Mouse (Mus musculus) hindbrain, postnatal 0 days (tissue): Measurements from ENCODE around the gene E030018B13Rik. TPM values are rescaled to one million over a fixed set of nuclear protein-coding genes. Genes with fewer than 3 reads are reported as not detected.

Source experiments
- ATAC-seq: fragments of 200-750 bp; cut with Nextera tagmentation; 2 replicates; pipeline ENCODE4 v1.8.0; 2017; ENCODE audit warnings: mild to moderate bottlenecking, moderate TSS enrichment, moderate library complexity
- DNase-seq: peaks from one replicate; pipeline ENCODE4 v3.0.0-alpha.2; 2015; ENCODE audit warnings: low spot score
- H3K27ac ChIP-seq: fragments of 300-500 bp; sonication (generic); 2 replicates; pipeline ENCODE4 v1.5.1; 2014; ENCODE audit warnings: mild to moderate bottlenecking
- H3K27me3 ChIP-seq: fragments of 300-500 bp; sonication (generic); 2 replicates; pipeline ENCODE4 v1.6.1; 2014; ENCODE audit warnings: low read length, mixed read lengths; ENCODE audit not compliant: insufficient read depth
- H3K36me3 ChIP-seq: fragments of 300-500 bp; sonication (generic); 2 replicates; pipeline ENCODE4 v1.6.1; 2014; ENCODE audit warnings: low read length, mixed read lengths; ENCODE audit not compliant: insufficient read depth
- H3K4me1 ChIP-seq: fragments of 300-500 bp; sonication (generic); 2 replicates; pipeline ENCODE4 v1.6.1; 2014; ENCODE audit warnings: antibody characterized with exemption, low read length, mixed read lengths; ENCODE audit not compliant: insufficient read depth
- H3K4me2 ChIP-seq: fragments of 300-500 bp; sonication (generic); 2 replicates; pipeline ENCODE4 v1.6.1; 2014; ENCODE audit warnings: low read depth, mild to moderate bottlenecking, low read length, moderate library complexity, mixed read lengths
- H3K4me3 ChIP-seq: fragments of 300-500 bp; sonication (generic); 2 replicates; pipeline ENCODE4 v1.5.1; 2014; ENCODE audit warnings: low read length
- H3K9ac ChIP-seq: fragments of 300-500 bp; sonication (generic); replicated peaks from 2 replicates; pipeline ENCODE4 v1.6.1; 2014; ENCODE audit warnings: mild to moderate bottlenecking, low read length, moderate library complexity, mixed read lengths
- H3K9me3 ChIP-seq: fragments of 300-500 bp; sonication (generic); 2 replicates; pipeline ENCODE4 v1.6.1; 2016; ENCODE audit warnings: low read length, mixed read lengths
- CTCF ChIP-seq: IDR thresholded peaks from 2 replicates; pipeline ENCODE4 v1.5.1; 2016; ENCODE audit warnings: antibody characterized with exemption, control low read depth, low read depth
- WGBS: fragments of 180-500 bp; shearing (Covaris S2); extraction: QIAGEN DNeasy Blood & Tissue Kit; methylation state at CpG from one replicate; pipeline ENCODE4 v1.1.7; 2014; 5-methylcytosine and 5-hydroxymethylcytosine counted together
- polyA plus RNA-seq: library from polyadenylated mRNA; unstranded; fragments of >200 nt; fragmentation: Nextera tagmentation; extraction: Ambion mirVana; gene quantifications from 2 replicates; pipeline ENCODE4 v1.2.1, GENCODE M21; 2015
- total RNA-seq: library from RNA; depleted of rRNA; stranded (reverse); fragments of >200 nt; gene quantifications from 2 replicates; pipeline ENCODE4 v1.2.3, GENCODE M21; 2014

Gene E030018B13Rik
- total and polyA plus RNA-seq, 2 experiments from 2014 or later = not detected

DNA sequence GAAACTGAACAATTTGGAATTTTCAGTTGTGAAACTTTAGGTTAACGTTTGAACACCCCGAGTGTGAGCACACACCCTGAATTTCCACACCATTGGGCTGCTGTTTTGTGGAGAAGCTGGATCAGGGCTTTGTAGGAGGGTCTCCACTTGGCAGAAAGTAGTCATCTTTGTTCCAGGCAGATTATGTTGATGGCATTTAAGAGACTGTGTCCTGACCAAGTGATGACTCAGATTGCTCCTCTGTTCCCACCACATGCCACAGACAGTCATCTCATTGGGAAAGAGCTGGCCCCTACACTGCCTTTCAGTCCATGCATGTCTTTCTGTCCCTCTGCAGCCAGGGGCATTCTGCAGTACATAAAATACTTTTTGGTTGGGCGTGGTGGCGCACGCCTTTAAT, 23.7 kb downstream of the E030018B13Rik start:
- Histone ChIP-seq H3K27me3 (no peaks in the 10 kb centered on the region), H3K4me3 (no peak overlapping the region), H3K9me3 (no peaks in the 10 kb centered on the region), H3K36me3 (no peaks in the 10 kb centered on the region), H3K9ac (no peak overlapping the region), H3K4me2 (no peak overlapping the region), H3K4me1 (peaks cover 15% of the 10 kb centered on the region), H3K27ac (peak overlapping the region; percentile 96; the same call in 1 of the 2 replicates)
- DNase-seq (no peak), ATAC-seq (no peak)
- no peak for TF ChIP-seq CTCF
- WGBS = 90% methylated on average over 5 of the region's 5 CpGs

DNA sequence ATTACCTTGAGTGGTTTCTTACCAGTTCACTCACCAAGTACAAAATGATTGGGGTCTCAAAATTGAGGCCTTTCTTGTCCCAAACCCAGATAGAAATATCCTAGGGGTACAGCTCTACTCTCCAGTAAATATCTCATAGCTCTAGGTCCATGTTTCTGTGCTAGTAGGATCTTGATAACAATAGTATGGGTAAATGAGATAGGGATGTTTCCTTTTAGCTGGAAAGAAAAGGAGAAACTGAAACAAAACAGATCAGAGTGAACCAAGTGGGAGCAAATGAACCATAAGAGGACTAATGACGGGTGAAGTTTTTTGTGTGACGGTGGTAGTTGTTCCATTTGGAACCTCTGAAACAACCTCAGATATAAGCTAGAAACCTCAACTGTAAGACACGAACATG, 24.4 kb downstream of the E030018B13Rik start:
- 82% methylated on average over 3 of the region's 3 CpGs for WGBS
- no peaks in the 10 kb centered on the region for H3K9me3 ChIP-seq
- no peaks in the 10 kb centered on the region for H3K27me3 ChIP-seq
- no peak overlapping the region for H3K4me3 ChIP-seq
- no peak for TF ChIP-seq CTCF
- H3K4me1 ChIP-seq = peaks cover 8% of the 10 kb centered on the region
- no peak overlapping the region for H3K4me2 ChIP-seq
- H3K36me3 ChIP-seq = no peaks in the 10 kb centered on the region
- DNase-seq (no peak), ATAC-seq (no peak)
- H3K27ac ChIP-seq = no peak overlapping the region
- H3K9ac ChIP-seq = no peak overlapping the region

GRCm38 (mm10) chr7:63941501-63941900, 24.8 kb downstream of the E030018B13Rik start:
- no peak for TF ChIP-seq CTCF
- no peak for ATAC-seq
- H3K4me1 ChIP-seq = peaks cover 6% of the 10 kb centered on the region
- 86% methylated on average over 4 of the region's 4 CpGs for WGBS
- no peak overlapping the region for H3K4me3 ChIP-seq
- H3K4me2 ChIP-seq = no peak overlapping the region
- no peaks in the 10 kb centered on the region for H3K27me3 ChIP-seq
- H3K36me3 ChIP-seq = no peaks in the 10 kb centered on the region
- no peak for DNase-seq
- H3K9ac ChIP-seq = no peak overlapping the region
- no peak overlapping the region for H3K27ac ChIP-seq
- H3K9me3 ChIP-seq = no peaks in the 10 kb centered on the region

- peaks cover 6% of the 10 kb centered on the region for H3K4me1 ChIP-seq
- no peak overlapping the region for H3K27ac ChIP-seq
- H3K9me3 ChIP-seq = no peaks in the 10 kb centered on the region
- no peak for ATAC-seq
- H3K36me3 ChIP-seq = no peaks in the 10 kb centered on the region
- H3K27me3 ChIP-seq = no peaks in the 10 kb centered on the region
- no peak for DNase-seq
- TF ChIP-seq CTCF = no peak
- no peak overlapping the region for H3K4me2 ChIP-seq
- whole genome bisulfite sequencing = 31% methylated on average over 2 of the region's 2 CpGs
- H3K9ac ChIP-seq = no peak overlapping the region
- H3K4me3 ChIP-seq = no peak overlapping the region
Observed at GRCm38 (mm10) chr7:63943946-63944345, 27.3 kb downstream of the E030018B13Rik start.

- WGBS = 53% methylated on average over 11 of the region's 11 CpGs
- no peaks in the 10 kb centered on the region for H3K36me3 ChIP-seq
- H3K4me1 ChIP-seq = no peaks in the 10 kb centered on the region
- no peak overlapping the region for H3K9ac ChIP-seq
- H3K4me3 ChIP-seq = no peak overlapping the region
- no peaks in the 10 kb centered on the region for H3K9me3 ChIP-seq
- ATAC-seq (no peak), DNase-seq (no peak)
- no peak for TF ChIP-seq CTCF
- no peaks in the 10 kb centered on the region for H3K27me3 ChIP-seq
- no peak overlapping the region for H3K4me2 ChIP-seq
- H3K27ac ChIP-seq = no peak overlapping the region
Observed at GRCm38 (mm10) chr7:63947514-63948487, 31.1 kb downstream of the E030018B13Rik start.

GRCm38 (mm10) chr7:63949176-63949575, 32.5 kb downstream of the E030018B13Rik start:
- Histone ChIP-seq H3K9ac (no peak overlapping the region), H3K4me2 (no peak overlapping the region), H3K4me1 (no peaks in the 10 kb centered on the region), H3K36me3 (no peaks in the 10 kb centered on the region), H3K27me3 (no peaks in the 10 kb centered on the region), H3K9me3 (no peaks in the 10 kb centered on the region), H3K4me3 (no peak overlapping the region), H3K27ac (no peak overlapping the region)
- no peak for DNase-seq
- 74% methylated on average over 3 of the region's 3 CpGs for WGBS
- no peak for ATAC-seq
- no peak for TF ChIP-seq CTCF
